Mouse (Mus musculus) testis, postnatal 14 days (tissue): ENCODE results near the gene Rbfox2.

Experiments used
- DNase-seq: peaks from one replicate; pipeline ENCODE4 v3.0.0; 2021; ENCODE audit warnings: low spot score

Rbfox2 gene

DNA sequence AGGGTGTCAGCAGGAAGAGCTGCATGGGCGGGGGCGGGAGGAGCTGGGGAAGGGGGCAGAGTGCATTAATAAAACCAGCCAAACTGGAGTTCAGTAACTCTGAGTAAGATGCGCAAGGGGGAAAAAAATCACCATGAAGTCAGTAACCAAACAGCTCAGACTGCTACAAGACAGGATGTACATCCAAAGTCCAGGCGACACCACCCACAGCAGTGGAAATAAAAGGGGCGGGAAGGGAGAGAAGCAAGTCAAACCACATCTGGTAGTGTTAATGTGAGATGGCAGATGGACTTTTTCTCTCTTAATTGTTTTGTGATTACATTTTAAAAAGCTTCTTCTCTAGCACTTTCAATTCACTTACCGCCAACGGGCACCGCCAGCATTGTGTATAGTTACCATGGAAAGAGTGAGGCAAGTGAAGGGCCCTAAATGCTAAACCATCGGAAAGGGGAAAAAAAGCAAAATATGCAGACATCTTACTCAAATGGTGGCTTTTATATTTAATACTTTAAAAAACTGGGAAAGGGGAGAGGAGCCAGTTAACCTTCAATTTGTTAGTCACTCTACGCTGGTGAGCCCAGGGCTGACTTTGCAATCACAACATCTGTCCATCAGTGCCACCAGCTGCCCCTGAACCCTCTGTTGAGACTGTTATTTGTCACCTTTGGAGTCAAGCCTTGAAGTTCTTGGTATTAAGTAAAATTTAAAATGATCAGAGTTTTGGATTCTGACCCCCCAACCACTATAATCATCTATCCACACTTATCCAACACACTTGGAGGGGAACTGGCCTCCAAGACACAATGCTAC, 202.2 kb downstream of the Rbfox2 start:
- no peak for DNase-seq

DNA sequence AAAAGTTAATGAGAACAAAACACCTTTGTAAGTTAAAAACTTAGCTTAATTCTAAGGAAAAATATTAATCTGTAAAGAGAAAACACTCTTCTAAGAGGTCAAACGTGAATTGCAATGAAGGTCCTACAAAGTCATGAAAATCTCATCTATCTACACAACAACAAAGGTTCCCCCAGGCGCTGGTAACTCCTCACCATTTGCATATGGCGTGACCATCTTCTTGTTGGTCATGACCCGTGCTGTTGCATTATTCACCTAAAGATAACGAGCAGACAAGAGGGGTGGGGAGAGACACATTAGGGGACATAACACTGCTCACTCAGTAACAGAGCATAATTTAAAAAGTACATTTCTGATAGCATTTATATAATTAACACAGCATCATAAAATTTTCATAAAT, 204.1 kb downstream of the Rbfox2 start:
- no peak for DNase-seq

DNA sequence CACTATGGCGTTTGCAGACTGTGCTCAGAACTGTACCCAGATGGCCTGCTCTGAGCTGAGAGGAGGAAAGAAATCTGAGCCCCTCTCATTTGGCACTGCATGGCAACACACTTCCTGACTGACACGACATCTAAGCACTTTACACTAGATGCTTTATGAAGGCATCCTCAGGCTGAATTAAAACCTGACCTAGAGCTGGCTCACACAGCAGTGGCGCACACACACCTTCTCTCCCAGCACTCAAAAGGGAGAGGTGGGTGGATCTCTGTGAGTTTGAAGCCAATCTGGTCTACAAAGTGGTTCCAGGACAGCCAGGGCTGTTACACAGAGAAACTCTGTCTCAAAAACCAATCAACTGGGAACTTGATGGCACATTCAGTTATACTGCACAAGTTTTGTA, 207.0 kb downstream of the Rbfox2 start:
- no peak for DNase-seq

DNA sequence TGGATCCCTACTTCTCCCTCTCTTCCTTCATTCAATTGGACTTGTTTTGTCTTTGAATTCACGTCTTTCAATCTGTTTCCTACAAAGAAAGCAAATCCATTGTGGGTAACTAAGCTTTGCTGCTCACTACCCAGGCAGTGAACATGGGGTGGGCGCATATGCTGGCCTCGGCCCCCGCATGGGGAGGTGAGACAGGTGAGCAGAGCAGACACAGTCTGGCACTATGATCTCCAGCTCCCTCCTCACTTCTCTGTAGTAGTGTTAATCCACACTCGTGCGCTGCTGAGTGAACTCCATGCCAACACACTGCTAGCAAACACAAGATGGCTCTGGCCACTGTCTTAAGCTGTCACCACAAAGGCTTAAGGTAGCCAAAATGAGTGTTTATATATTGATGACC, 209.4 kb downstream of the Rbfox2 start:
- DNase-seq: no peak

DNA sequence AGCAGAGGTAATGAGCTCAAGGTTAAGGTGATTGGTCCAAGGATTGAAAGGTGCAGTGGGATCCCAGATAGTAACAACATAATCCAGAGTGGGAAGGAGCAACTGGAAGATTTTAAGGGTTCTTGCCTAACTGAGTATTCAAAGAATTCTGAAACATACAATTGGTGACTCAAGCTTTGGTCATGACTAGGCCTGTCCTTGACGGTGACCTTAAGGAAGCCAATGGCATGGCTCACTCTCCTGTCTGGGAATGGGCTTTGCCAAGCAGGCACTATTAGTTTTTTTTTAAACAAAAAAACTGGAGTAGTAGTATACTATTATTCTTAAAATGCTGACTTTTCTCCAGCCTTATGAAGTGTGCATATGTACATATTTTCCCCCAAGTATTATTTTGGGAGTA, 211.6 kb downstream of the Rbfox2 start:
- no peak for DNase-seq

DNA sequence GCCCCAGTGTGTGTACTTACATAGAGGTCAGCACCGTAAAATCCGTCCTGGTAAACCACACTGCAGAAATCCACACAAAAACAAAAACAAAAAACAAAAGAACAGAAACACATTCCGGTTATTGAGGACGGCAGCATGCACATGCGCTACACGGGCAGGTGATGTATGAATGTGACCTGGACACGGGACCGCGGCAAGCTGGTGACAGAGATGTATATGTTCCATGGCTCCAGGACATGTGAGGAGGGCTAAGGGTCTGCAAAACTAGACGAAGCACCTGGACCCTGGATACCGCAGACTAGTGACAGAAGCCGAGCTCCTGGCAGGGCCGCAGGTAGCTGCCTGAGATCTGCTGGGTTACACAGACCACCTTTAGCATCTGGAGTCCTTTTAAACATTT, 212.4 kb downstream of the Rbfox2 start:
- DNase-seq: no peak

DNA sequence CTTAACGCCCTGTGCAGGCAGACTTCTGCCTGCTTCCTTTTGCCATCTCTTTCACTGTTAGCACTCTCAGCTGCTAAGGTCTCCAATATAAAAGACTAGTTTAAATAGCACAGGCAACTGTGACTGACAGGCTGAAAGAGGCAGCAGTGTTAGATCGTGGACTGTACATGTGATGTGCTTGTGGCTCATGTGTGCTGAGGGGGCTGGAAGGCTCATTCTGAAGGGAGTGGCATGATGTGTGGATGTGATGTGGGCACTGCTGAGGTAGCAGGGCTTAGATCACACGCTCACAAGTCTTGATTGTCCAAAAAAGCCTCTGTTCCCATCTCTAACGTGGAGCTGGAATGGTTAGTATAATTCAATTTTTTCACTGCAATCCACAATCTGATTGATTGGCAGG, 215.4 kb downstream of the Rbfox2 start:
- DNase-seq: no peak

DNA sequence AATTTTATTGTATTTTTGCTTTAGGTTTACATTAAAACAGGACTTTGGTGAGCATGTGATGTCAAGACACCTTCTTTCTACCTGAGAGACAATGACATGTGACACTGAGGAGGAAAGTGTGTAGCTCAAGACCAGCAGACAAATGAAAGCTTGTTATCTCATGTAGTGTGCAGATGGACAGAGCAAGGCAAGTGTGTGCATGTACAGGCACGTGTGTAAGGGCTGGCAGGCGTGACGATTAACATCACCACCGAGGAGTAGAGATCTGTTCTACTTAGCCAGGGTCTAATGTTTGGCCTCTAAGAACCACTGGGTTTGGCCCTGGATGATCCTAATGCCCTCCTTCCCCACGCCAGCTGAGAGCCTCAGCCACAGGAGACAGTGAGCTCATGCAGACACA, 216.3 kb downstream of the Rbfox2 start:
- no peak for DNase-seq

DNA sequence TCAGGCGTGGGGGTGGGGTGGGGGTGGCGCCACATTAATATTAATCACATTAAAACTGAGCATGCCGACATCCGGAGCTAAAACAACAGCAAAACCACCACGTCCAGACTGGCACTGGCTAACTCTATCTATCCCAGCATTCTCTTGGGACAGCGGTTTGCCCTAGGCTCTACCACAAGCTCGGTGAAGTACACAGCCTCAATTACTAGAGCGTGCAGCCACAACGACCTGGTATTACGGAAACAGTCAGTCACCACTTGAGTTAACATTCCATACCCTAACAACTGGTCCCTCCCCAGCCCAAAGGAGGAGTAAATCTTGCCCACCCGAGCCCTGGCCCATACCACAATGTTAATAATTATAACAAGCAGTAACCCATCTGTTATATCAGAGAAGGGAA, 217.6 kb downstream of the Rbfox2 start:
- DNase-seq: no peak

DNA sequence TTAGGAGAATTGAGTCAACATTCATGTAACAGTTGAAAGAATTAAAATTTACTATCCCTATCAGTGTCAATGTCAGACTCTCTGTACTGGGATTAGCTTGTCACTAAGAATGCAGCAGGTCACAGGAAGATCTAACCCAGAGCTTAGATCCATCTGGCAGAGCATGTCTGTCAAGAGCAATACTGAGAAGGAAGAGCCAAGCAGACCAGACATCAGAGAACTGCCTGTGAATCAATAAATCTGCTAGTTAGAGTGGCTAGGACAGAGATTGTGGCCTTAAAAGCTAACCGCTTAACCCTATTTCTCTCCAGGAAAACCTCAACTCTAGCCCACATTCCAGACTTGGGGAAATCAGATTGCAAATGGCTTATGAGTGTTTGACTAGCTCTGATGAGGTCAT, 220.3 kb downstream of the Rbfox2 start:
- DNase-seq: no peak

DNA sequence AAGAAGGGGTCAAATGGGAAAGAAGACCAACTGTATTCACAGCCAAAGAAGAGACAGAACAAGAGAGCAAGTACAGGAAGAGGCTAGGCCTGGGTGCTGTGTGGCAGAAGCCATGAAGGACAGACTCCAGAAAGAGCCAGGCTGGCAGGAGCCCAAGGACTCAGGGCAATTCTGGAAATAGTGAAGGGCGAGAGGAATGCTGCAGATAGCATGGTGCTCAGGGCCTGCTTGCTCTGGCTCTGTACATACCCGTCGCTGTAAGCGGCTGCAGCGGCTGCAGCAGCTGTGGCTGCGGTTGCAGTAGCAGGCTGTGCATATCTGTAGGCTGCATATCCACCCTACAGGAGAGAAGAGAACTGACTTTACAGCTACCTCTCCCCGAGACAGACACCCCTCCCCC, 221.0 kb downstream of the Rbfox2 start:
- no peak for DNase-seq

DNA sequence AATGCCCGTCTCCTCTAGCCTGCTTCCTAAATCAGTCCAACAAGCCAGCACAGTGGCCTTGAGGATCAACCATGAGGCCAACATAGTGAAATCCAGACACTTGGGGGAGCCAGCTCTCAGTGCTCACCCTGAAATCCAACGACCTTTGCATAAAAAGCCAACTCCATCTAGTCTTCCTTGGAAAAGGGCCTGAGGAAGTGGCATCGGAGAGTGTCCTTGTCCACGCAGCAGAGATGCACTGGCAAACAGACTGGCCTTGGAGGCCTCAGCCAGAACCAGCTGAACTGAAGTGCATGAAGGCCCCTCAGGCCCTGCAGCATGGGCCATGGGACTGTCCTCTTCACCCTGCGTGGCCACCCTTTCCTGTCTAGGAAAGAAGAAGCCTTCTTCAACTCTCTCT, 225.3 kb downstream of the Rbfox2 start:
- no peak for DNase-seq

DNA sequence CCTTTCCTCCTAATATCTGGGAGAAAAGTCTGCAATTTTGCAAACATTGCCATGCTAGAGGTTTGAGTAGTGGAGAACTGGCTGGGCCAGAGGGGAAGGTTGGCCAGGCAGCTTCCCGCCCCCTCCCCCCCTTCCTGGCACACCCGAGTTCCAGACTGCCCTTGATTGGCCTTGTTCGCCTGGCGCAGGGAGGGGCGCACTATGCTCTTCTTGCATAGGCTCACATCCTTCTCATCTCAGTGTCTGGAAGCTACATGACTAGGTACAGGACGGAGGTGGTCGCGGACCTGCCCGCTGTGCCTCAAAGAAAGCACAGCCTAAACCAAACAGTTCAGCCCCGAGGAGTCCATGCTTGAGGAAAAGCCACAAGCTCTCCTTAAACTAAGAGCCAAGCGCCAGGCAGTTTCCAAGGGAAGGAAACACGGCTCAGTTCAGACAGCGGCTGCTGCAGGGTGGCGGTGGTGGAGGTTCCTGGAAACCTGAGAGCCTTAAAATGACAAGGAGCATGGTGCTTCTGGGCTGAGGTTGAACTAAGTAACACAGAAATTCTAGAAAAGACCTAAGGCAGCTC, 226.0 kb downstream of the Rbfox2 start:
- DNase-seq: no peak

DNA sequence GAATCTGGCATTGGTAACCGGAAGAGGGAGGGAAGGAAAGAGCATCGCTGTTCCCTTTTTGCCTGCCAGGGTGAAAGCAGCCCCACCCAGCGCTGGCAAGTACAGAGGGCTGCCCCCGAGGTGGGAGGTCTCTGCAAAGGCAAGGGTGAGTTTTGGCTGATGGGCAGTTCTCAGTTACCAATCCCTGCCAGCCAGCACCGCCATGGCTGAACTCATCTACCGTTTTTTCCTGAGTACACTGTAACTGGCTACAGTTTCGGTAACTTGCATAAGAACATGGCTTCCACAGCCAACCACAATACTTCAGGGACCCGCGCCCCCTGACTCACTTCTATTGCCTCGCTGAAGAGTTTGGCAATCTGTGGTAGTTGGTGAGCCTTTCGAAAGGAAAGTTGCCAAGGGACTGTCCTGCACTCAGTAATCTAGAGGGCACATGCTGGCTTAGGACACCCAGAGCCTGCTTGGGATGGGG, 226.9 kb downstream of the Rbfox2 start:
- no peak for DNase-seq

DNA sequence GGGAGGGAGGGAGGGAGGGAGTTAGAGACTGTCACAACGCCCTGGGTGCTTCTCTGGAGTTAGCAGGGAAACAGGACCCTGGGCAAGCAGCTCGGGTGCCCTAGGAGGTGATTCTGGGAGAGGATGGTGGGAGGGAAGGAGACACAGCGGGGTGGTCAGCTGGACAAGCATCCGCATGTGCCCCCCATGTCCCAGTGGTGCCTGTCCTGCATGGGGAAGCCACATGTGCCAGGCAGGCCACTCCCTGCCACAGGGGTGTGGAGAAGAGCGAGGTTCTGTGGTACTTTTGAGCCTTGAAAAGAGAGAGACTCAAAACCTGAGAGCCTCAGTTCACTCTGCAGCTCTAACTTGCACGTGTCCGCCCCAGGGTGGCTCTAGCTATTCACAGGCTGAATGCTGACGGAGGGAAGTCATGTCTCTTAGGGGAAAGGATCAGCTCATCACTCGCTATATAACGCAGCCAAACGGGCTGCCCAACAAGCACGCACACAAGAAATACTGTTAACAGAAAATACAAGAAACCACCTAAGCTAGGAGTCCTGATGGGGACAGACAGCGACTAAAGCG, 227.5 kb downstream of the Rbfox2 start:
- DNase-seq: no peak

DNA sequence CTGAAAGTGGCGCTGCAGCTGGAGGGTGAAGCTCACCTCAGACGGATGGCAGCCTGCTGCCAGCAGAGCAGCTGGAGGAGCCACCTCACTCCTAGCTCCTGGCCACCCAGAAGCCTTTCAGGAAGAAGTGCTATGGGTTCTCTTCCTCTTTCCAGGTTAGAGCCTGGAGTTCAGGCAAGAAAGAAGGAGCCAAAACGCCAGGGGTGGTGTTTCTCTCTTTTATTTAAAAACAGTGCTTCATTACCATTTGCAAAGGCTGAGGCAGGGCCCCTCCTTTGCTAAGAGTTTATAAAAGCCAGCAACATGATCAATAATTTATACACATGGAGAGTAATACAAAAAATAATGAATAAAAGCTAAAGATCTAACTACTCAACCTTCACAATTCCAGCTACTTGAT, 228.0 kb downstream of the Rbfox2 start:
- no peak for DNase-seq

DNA sequence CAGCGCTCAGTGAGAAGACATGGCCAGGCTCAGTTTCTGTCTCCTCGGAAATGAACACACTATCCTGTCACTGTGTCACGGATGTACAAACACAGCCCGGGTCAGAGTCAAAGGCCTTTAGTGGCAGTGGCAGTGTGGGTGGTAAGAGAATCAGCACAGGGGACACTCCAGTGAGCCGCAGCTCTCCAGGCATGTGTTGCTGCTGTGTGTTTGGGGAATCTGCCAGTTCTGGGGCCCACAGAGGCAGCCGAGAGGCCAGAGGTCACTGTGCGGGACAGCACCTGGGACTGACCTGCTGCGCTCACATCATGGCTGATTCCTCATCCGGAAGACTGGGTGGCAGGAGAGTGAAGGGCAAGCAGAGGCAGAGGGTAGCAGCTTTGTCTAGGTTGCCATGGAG, 228.9 kb downstream of the Rbfox2 start:
- no peak for DNase-seq

DNA sequence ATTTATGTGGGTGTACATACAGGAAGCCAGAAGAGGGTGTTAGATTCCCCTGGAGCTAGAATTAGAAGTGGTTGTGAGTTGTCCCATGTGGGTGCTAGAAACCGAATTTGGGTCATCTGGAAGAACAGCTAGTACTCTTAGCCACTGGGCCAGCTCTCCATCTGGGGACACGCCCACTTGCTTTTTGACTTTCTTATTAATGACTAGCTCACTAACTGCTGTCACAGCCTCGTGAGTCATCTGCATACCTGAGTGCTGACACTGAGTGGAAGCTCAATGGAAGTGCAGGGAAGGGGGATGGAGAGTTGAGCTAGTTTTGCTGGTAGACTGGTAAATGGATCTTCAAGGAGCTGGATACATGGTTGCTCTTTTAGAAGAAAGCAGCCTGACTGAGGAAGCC, 230.3 kb downstream of the Rbfox2 start:
- no peak for DNase-seq

DNA sequence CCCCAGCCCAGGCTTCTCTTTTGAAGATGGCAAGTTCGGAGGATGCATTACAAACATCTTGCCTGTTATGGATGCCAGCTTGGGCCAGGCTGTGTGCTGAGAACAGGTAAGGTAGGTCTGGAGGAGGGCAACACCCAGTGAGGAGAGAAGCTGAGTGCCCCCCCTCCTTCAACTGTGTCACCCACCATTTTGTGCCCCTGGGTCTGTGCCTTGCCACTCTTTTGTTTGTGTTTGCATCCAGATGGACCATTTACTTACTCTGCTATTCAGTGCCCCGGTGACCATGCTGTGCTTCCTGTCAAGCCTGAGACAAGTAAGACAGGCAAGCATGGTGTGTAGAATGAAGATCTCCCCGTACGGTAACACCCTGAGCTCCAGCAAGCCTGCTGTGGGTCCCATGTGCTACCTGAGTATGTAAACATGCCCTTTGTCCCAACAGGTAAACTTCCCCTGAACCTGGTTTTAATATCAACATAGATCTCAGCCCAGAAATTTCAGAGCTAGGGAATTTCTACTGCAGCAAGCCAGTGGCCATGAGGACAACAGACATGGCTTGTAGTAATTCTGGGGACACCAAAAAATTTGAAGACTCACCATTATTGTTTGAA, 234.1 kb downstream of the Rbfox2 start:
- no peak for DNase-seq

DNA sequence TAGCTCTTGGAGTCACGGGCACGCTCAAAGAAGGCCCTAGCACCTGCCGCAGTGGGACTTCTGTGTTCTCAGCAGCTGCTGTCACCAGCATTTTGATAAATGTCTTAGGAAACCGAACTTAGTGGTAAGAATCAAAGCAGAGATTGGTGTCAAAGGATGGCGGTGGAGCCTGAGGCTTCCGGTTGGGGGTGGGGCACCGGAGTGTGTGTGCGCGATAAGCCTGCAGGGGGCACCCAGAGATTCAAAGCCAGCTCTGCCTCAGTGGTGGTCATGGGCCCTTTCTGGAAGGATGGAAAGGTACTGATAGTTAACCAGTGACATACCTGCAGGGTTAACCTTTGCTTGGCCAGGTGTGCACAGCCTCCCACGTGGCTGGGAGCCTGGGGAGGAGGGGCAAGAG, 235.3 kb downstream of the Rbfox2 start:
- DNase-seq: no peak

DNA sequence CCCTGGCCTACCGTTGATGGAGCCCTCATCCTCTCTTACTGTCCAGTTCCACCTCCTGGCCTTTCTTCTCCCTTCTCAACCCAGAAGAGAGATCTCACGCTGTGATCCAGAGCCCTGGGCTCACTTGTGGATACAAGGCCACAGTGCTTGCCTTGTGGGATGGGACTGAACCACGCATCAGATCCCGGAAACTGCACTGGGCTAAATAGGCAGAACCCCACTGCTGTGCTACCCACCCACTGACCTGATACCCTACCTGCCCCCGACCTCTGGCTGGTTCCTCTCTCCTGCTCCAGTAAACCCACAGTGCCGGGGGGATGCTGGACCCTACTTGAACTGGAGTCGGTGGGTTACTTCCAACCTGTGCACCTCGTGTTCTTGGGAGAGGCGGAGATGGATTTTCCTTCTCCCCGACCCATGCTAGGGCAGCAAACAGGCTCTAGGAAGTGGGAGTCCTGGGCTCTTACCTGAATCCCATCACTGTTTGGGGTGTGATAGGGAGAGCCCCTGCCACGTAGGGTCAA, 236.0 kb downstream of the Rbfox2 start:
- DNase-seq: no peak

DNA sequence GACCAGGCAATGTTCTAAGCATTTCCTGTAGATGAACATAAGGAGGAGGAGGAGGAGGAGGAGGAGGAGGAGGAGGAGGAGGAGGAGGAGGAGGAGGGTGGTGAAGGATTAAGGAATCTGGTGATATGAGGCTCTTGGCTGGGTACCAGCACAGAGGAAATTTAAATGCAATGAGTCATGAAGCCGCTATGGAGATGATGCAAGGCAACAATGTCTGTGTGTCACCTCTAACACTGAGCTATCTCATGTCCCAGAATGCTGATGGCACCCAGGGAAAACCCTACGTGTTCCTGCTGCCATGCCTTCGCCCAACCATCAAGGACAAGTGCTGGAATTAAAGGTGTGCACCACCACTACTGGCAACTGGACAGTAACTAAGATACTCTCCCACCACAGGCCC, 237.8 kb downstream of the Rbfox2 start:
- DNase-seq: no peak

DNA sequence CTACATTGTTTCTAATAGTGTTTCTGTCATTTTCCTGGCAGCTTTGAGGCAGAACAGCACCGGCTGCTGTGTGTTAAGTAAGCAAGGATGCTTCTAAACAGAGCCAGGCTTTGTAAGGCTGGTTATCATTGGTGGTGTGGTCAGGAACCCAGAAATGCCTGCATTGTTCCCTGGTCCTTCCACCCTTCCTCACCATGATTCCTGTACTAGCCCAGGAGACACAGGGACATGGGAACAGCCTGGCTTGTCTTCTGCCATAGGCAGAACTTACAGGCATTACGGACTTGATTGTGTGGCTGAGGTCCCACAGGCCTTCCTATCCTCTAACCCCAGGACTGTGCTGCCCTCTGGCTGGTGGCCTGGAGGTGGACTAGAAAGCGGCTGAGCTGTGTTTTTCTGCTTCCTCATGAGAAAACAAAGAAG, 238.4 kb downstream of the Rbfox2 start:
- peak; percentile 32 for DNase-seq
